Mouse (Mus musculus): ENCODE measurements around the gene Spg11.
A peak's percentile ranks its signal among the peaks of the same experiment; 100 is the strongest.

The Spg11 gene

GRCm38 (mm10) chr2:122117961-122118958, at the start of gene Spg11:
Gene Spg11, minus strand, starts transcription at chr2:122118386.
- peak; percentile 93 for DNase-seq (ENCODE audit: low read depth, low spot score)

DNA sequence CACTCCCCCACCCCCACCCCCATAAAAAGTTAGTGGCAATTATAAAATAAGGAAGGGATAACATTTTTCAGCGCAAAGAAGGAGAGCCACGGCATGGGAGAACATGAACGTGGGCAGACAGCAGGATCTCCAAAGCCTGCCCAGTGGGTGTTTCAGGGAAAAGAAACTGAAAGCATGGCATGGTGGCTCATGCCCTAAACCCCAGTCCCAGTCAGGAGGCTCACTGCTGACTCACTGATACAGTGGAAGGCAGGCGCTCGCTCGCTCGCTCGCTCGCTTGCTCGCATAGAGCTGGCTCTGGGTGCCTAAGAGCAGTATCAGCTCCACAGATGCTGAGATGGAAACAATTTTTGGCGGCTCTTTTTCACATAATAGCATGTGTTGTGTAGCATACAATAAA, 46.1 kb upstream of the Spg11 start:
- DNase-seq (ENCODE audit: low read depth, low spot score): no peak

DNA sequence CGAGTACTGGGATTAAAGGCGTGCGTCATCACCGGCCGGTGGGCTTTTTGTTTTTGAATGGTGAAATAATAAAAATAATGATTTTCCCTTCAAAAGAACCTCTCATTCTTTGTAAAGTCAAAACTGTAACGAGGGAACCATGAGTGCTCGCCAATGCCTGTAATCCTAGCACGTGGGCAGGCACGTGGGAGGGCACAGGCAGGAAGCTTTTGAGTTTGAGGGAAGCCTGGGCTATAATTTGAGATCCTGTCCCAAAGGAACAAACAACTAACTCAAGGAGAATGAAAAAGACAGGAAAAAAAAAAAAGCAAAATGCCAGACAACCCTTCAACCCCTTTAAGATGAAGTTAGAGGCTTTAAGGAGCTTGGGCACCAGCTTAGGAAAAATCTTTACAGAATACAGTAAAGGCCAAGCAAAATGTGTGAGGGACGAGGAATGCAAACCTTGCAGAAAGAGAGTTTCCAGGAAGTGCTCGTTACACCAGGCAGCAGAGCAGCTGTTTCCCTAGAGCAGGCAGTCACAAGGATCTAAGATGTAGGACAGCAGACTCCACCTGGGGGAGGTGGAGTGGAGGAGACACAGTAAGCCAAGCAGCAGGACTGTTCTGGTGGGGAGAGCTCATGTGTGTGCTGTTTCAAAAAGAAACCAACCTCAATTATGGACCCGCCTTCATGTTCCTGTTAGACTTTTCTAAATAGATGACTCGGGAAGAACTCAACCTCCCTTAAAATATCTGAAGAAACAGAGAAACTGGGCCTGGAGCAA, 45.4 kb upstream of the Spg11 start:
- no peak for DNase-seq (ENCODE audit: low read depth, low spot score)

DNA sequence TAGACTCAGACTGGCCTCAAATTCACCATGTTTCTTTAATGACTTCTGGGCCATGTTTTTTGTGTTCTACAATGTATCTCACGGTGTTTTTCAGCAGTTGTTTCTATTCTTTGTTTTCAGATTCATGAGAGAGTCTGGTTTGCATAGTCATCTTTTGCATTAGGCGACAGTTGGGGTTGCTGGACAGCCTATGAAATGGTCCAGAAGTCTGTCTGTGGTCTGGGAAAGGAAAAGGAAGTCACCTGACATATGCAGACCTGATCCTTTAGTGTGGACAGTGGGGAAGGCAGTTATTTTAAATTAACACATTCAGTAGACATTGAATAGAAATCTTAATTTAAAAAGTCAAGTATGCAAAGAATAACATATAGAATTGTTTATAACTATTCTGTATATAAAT, 44.3 kb upstream of the Spg11 start:
- no peak for DNase-seq (ENCODE audit: low read depth, low spot score)

GRCm38 (mm10) chr2:122161542-122161941, 43.4 kb upstream of the Spg11 start:
- DNase-seq (ENCODE audit: low read depth, low spot score): no peak

- no peak for DNase-seq (ENCODE audit: low read depth, low spot score)
These were observed 42.5 kb upstream of the Spg11 start, which contains the start of gene Trim69 for GRCm38 (mm10) chr2:122160680-122161079. Gene Trim69, plus strand, starts transcription at chr2:122160700.

GRCm38 (mm10) chr2:122159667-122160066, 41.5 kb upstream of the Spg11 start:
- no peak for DNase-seq (ENCODE audit: low read depth, low spot score)

DNA sequence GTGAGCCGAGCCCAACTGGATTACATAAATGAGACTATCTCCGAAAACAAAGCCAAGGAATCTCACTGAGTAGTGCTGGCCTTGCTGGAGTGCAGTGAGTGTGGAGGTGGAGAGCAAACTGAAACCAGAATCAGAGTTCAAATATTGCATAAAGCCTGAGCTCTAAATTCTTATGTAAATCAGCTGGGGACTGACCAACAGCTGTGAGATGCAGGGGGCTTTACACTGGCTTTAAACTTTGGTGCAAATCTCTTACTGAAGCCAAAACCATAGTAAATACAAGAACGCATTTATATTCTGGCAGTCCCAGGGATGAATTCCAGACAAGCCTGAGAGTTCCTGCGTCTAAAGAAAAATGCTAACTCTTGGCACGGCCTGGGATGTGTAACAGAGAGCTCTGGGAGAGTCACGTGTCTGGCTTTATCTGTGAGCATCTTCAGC, 40.2 kb upstream of the Spg11 start:
- no peak for DNase-seq (ENCODE audit: low read depth, low spot score)

GRCm38 (mm10) chr2:122157561-122157960, 39.4 kb upstream of the Spg11 start:
- no peak for DNase-seq (ENCODE audit: low read depth, low spot score)

GRCm38 (mm10) chr2:122156051-122156700, 38.0 kb upstream of the Spg11 start:
- DNase-seq (ENCODE audit: low read depth, low spot score): no peak

DNA sequence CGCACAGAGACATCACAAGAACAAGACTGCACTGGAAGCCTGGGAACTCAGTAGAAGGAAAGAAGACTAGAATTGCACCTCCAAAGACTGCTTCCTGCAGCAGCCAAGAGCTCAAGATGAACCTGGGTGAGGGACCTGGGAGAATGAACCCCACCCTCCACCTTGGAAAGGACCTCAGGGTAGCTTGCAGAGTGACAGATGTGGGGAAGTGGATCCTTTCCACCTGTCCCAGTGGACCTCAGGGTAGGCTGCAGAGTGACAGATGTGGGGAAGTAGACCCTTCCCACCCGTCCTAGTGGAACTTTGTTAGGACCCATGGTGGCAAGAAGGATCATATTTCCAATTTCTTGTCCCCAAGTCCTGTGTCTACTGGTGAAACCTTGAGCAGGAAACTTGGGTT, 37.1 kb upstream of the Spg11 start:
- no peak for DNase-seq (ENCODE audit: low read depth, low spot score)

DNA sequence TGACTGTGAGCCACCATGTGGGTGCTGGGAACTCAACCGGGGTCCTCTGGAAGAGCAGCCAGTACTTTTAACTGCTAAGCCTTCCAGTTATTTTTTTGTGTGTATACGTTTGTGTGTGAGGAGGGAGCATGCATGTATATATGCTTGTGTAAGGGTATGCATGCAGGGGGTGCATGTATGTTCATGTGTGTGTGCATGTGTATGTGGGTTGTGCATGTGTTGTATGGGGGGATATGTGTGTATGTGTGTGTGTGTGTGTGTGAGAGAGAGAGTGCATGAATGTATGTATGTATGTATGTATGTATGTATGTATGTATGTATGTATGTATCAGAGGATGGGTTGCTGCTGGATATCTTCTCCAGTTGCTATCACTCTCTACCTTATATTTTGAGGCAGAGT, 36.3 kb upstream of the Spg11 start:
- DNase-seq (ENCODE audit: low read depth, low spot score): no peak

GRCm38 (mm10) chr2:122153681-122154365, 35.6 kb upstream of the Spg11 start:
- DNase-seq (ENCODE audit: low read depth, low spot score): no peak

GRCm38 (mm10) chr2:122152850-122153249, 34.7 kb upstream of the Spg11 start:
- DNase-seq (ENCODE audit: low read depth, low spot score): no peak

- no peak for DNase-seq (ENCODE audit: low read depth, low spot score)
These were observed 33.0 kb upstream of the Spg11 start for GRCm38 (mm10) chr2:122151221-122151620.

- DNase-seq (ENCODE audit: low read depth, low spot score): no peak
These were observed 31.5 kb upstream of the Spg11 start for GRCm38 (mm10) chr2:122149716-122150115.

DNA sequence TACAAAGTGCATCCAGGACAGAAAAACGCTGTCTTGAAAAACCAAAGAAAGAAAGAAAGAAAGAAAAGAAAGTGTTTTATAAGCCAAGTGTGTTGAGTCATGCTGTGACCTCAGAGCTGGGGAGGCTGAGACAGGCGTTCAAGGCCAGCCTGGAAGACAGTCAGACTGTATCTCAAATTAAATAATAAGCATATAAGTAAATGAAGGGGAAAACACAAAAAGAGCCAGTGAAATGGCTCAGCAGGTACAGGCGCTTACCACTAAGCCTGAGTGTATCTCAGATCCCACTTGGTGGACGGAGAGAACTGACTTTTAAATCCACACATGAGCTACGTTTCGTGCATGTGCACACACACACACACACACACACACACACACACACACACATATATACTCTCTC, 31.1 kb upstream of the Spg11 start:
- no peak for DNase-seq (ENCODE audit: low read depth, low spot score)

DNA sequence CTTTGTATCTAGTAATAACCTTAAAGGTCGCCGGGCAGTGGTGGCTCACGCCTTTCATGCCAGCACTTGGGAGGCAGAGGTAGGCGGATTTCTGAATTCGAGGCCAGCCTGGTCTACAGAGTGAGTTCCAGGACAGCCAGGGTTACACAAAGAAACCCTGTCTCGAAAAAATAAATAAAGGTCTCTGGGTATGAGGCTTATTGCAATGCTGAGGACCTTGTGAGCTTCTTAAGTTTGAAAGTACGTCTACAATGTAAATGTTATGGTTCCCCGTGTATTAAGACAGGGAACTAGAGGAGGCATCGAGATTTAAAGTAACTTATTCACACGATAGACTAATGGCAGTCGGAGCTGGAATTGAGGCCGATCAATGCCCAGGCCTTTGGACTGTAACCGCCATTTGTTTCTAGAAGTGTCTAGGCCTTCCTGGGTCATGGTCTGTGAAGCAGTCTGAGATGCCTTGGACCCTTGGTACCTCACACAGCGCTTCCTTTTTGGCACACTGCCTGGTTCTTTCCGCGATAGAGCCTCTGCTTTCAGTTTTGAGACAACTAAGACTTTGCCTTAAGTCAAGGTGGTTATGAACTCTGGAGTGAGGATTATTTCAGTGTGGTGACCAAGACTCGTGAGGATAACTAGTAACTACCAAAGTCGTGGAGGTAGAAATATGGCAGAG, 30.2 kb upstream of the Spg11 start:
- DNase-seq (ENCODE audit: low read depth, low spot score): no peak

- DNase-seq (ENCODE audit: low read depth, low spot score): peak; percentile 79
These were observed 29.5 kb upstream of the Spg11 start, which contains the start of gene B2m for GRCm38 (mm10) chr2:122147508-122148241. Gene B2m, plus strand, starts transcription at chr2:122147686.

- no peak for DNase-seq (ENCODE audit: low read depth, low spot score)
These were observed 28.5 kb upstream of the Spg11 start for GRCm38 (mm10) chr2:122146687-122147086.

All from brain, embryonic 18.5 days (tissue).